Mouse (Mus musculus): ENCODE results near the gene Tex9.

Gene Tex9

DNA sequence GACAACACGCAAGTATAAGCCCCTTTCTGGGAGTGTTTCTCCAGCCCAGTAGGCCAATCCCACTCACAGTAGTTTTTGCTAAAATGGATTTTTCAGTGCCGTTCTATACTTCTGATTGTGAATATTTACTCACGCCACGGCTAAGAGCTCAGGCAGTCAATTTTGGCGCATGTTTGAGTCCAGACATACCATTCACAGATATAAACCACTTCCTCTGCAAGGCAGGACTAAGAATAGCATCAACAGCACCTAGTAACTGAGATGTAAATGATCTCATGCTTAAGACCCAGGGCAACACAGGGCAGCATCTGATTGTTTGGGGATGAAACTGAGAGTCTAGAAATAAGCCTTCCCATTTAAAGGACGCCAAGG lies at the start of gene Tex9:
Gene Tex9 (minus strand): TSS at position 19 of the 372 bp plus-strand sequence.
- DNase-seq (ENCODE audit: low spot score) = no peak

DNA sequence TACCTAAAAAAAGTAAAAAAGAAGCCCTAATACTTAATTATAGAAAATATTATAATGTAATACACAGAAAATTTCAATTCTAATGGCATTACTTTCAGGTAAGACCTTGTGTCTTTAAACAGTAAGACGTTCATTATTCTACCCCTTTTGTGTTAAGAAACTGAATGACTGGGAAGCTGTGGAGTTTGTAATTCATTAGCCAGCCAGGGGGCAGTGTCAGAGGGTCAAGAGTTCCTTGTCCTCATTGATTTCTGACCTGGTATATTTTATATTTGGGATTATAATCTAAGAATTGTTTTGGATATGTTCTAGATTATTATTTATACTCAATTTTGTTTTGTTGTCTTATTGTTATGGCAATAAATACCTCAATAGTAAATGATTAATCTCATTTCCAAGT lies 45.1 kb upstream of the Tex9 start:
- DNase-seq (ENCODE audit: low spot score) = no peak

DNA sequence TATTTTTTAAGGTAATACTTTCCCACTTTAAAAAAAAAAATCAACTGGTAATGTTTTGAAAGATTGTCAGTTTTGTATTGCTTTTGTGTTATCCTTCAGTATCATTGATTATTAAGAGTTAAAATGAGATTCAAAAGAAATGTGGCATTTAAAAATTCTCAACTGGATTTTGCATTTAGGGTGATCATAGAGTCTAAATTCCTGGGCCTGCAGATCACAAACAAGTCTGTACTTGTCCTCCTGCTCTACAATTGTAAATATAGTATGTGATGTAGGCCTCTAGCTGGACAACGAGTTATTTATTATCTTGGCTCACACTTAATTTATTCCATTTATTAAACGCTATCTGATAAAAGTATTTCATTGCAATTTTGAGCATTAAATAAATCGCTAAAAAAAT lies 43.4 kb upstream of the Tex9 start:
- DNase-seq (ENCODE audit: low spot score) = no peak

DNA sequence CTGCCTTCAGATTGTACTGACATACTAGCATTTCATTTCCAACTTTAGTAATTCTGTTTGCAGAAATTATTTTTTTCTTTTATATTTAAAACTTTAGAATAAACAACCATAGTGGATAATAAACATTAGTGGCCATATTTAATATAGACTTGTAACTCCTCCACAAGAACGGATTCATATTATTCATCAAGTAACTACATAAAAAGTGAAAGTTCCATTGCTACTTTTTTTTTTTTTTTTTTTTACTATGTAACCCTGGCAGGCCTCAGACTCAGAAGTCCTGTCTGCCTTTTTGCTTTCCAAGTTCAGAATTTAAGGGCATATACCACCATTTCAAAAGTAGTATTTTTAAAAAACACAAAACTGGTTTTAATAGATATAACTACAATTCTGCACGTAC lies 43.0 kb upstream of the Tex9 start:
- DNase-seq (ENCODE audit: low spot score) = no peak

DNA sequence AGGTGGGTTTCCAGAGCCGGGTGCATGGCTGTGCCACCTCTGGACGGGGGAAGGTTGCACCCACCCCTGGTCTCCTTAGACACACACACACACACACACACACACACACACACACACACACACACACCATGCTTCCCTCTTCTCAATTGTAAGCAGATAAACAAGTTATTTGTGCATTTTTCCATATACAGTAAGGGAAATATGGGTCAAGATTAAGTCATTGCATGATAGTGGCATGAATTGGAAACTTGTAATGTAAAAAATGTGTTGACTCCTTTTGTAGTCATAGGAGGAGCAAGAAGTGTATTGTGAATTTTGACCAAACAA lies 41.0 kb upstream of the Tex9 start:
- no peak for DNase-seq (ENCODE audit: low spot score)

DNA sequence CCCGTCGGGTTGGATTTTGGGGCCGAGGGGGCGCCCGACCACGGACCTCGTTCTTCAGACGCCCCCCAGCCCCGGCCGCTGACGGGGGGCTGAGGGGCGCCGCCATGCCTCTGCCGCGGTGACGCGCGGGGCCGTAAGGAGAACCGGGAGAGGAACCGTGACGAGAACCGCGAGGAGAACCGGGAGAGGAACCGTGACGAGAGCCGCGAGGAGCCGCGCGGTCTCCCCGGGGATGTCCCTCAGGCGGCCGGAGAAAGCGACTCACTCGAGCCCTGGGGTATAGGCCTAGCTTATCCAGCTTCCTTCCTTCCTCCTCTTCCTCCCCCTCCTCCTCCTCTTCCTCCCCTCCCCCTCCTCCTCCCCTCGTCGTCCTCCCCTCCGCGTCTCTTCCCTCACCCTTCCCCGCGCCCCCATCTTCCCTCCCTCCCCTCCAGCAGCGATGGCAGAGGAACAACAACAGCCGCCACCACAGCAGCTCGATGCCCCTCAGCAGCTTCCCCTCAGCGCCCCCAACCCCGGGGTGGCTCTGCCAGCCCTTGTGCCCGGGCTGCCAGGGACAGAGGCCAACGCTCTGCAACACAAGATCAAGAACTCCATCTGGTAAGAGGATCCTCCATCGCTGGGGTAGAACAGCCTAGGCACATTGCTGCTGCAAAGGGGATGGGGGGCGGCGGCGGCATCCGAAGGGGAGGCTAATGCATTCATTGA lies 40.5 kb upstream of the Tex9 start:
- peak; percentile 78 for DNase-seq (ENCODE audit: low spot score)

DNA sequence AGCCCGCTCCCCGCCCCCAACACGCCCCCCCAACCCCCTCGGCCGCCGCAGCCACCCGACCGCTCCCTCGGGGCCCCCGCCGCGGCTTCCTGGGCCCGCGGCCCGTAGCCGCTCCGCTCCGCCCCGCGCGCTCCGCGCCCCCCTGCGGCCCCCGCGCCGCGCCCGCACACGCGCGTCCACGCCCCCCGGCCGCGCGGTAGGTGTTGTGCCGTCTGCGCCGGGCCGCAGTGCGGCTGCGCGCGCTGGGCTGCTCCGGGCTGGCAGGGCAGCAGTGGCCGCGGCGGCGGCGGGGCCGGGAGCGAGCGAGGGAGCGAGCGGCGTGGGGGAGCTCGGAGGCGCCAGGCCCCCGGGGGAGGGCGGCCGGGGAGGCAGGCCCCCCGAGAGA lies 40.0 kb upstream of the Tex9 start, which contains the start of gene Rfx7:
Gene Rfx7 (plus strand): TSS at position 245 of the 385 bp plus-strand sequence.
- peak; percentile 67 for DNase-seq (ENCODE audit: low spot score)

DNA sequence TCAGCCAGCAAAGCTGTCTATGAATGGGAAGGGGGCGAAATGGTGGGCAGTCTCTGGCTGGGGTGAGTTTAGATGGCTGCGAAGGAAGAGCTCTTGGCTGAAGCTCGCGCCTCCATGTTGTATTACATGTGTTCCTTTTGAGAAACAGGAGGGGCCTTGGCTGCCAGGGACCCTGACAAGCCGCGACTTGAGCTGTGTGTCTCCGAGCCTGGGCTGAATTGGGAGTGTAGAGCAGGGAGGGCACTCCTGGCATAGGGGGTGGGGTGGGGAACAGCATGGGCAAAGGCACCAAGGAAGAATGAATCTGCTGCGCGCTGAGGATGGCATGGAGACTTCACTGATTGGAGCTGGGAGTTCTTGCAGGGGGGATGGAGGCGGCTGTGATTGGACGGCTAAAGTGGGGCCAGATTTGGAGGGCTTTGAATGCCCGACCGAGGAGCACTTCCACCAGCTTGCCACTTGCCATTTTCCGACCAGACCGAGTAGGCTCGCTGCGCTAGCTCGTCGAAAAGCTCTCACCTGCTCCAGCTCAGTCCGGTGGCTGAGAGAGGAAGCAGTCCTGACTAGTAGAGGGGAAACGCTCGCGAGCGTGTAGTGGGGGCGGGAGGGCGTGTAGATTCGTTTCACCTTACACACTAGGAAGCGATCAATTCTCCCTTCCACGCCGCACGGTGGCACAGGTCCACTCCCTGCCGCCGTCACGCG lies 39.4 kb upstream of the Tex9 start:
- peak; percentile 88 for DNase-seq (ENCODE audit: low spot score)

DNA sequence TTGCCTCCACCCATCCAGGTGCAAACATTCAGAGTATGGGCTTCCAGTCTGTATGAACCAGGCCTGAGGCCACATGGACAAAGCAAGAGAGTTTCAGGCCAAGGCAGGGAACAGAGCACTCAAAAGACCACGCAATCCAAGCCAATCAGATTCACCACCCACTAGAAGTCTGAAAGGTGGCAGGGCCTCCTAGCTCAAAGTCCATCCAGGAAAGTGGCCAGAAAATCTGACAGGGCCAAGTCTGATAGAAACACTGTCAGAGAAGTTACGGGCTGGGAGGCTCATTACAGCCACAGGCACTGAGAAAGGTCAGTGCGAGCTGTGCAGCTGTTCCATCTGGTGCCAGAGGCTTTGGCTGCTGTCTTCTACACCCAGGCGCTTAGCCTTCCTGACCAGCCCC lies 38.8 kb upstream of the Tex9 start:
- peak; percentile 66 for DNase-seq (ENCODE audit: low spot score)

DNA sequence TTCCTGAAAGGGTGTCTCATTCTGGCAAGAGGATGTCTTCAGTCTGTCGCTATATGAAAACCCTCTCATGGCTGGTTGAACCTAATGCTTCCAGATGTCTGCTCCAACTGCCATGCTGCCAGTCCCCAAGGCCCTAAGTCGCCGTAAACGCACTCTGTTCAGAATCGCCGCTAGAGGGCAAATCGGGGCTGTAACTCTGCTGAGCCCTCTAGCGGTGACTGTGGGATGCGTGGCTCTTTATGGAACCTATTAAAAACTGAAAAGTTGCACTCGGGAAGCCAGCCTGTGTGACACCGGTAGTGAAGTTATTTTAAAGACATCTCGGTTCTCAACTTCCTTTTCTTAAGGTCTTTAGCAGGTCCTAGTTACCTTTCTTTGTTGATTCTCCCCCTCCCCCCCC lies 38.2 kb upstream of the Tex9 start:
- DNase-seq (ENCODE audit: low spot score) = peak; percentile 83

DNA sequence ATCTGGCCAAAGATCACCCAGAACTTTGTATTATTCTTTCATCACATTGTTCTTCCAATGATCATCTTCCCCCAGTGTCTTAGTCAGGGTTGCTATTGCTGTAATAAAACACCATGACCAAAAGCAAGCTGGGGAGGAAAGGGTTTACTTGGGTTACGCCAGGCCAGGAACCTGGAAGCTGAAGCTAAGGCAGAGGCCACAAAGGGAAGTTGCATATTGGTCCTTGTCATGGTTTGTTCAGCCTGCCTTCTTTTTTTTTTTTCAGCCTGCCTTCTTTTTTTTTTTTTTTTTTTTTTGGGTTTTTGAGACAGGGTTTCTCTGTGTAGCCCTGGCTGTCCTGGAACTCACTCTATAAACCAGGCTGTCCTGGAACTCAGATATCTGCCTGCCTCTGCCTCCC lies 34.1 kb upstream of the Tex9 start:
- DNase-seq (ENCODE audit: low spot score) = no peak

DNA sequence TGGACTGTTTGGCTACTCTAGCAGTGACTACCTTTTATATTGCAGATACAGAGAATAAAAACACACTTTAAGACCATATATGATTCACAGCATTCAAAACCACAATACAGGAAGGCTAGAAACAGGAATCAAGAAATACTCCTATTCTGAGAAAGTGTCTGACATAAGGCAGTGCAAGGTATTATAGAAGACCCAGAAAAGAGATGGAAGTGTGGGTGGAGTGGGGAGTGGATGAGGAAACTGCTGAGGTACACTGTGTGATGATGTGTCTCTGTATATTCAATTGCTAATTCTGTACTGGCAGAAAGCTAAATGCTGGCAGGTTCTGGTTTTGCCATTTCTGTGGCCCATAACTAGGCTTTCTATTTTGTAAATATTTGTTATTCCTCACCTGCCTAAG lies 28.8 kb upstream of the Tex9 start:
- no peak for DNase-seq (ENCODE audit: low spot score)

DNA sequence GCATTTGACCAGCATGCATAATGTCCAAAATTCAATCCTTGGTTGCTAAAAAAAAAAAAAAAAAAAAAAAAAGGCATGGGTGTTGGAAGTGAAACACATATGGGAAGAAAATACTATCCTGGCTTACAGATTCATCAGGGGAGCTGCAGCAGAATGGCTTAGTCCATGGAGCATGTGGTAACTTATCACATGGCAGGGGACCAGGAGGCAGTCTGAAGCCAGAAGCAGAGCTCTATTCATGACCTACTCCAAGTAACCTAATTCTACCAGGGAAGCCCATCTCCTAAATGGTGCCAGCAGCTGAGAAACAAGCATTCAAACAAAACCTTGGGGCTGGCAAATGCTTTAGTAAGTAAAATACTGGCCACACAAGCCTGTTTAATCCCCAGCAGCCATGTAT lies 27.2 kb upstream of the Tex9 start:
- no peak for DNase-seq (ENCODE audit: low spot score)

DNA sequence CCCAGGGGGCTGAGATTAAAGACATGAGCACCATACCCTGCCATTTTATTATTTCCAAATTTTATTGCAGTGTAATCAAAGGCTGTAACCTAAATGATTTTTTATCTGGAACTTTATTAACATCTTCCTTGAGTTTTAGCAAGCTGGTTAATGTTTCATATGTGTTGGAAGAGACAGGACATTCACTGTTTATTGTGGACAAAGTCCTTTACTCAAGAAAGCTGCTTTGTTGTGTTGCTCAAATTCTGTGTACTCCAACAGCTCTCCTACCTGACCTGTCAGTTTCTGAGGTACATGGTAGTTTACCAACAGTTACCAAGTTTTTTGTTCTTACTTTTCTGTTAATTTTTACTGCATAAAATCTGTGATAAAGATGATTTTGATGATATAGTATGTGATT lies 23.4 kb upstream of the Tex9 start:
- no peak for DNase-seq (ENCODE audit: low spot score)

DNA sequence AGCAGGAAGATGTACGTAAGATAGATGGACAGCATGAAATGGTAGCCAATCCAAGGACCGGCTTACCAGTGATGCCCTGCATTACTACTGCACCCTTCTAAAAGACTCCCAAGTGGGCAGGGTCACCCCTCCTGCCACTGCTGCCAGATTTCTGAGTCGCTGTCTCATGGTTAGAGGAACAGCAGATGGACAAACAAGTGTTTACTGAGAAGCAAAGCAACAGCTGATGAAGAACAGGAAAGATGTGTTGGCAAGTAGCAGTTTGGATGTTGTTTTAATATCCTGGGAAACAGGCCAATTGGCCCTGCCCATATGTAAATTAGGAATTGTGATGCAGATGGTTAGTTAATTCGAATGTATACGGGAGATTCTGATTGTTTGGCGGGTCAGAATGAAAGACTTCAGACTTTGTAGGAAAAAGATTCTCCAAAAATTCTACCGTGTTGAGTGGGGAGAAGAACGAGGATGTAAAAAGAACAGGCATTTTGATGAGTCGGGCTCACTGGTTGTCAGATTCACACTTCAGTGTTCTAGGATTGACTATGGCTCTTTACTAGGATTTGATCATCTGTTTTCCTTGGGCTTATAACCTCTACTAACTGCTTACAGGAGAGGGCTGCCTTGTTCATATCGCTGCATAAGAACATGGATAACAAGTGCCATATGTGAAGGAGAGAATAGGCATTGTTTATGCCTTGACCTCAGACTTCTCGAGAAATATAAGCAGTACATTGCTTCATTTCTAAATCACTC lies 20.4 kb upstream of the Tex9 start:
- no peak for DNase-seq (ENCODE audit: low spot score)

DNA sequence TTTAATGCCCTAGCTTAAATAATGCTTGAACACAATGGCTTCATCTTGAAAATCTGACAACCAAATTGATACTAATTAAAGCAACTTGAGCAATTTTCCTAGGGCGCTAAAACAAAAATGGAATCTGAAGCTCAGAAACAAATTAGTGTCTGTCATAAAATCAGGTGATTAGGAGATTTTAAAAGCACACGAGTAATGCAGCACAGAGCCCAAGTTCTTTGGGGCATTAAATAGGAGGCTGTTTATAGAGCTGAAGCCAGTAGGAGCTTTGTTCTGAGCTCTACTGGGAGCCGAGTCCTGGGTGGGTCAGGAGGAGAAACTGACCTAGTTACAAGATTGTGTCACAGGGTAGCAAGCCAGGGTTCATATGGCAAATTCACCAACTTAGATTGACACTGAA lies 5.2 kb upstream of the Tex9 start:
- no peak for DNase-seq (ENCODE audit: low spot score)

DNA sequence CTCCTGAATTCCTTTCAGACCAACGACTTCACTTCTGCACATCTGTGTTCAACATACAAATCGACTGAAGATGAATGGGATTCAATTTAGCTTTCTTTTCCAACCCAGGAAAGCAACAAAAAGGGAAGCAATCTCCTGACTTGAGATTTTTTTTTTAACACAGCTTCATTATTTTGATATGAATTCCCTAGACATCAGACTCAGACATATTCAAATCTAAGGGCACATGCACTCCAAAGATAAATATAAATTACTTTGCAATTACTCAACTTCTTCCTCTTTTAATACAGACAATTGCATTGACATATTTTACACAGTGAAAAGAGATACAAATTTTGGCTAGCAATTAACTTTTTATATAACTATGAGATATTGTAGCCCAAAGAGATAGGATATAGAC lies 4.7 kb upstream of the Tex9 start:
- DNase-seq (ENCODE audit: low spot score) = no peak

DNA sequence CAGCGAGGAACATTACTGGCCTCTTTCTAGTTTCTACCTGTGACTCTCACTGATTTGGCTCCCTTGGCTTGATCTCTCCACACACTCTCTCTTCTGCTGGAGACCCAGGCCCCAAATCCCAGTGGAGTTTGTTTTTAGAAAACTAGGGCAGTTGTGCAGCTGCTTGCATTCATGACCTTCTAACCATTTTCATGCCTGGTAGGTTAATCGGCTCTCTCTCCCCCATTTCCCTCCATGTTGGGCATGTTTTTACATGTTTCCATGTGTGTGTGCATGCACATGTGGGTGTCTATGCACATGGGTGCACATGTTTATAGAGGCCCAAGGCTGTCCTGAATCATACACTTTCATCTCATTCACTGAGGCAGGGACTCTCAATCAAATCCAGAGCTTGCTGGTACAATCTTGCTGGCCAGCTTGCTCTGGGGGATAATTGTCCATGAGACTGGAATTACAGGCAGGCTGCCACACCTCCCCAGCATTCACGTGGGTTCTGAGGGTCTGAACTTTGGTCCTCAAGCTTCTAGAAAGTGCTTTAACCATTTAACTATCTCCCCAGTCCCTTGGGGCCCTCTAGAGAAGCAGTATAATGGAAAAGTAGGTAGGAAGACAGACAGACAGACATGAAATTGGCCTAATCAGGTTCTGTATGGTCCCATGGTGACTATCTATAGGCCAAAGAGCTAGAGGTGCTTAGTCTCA lies 2.1 kb upstream of the Tex9 start:
- DNase-seq (ENCODE audit: low spot score) = no peak

DNA sequence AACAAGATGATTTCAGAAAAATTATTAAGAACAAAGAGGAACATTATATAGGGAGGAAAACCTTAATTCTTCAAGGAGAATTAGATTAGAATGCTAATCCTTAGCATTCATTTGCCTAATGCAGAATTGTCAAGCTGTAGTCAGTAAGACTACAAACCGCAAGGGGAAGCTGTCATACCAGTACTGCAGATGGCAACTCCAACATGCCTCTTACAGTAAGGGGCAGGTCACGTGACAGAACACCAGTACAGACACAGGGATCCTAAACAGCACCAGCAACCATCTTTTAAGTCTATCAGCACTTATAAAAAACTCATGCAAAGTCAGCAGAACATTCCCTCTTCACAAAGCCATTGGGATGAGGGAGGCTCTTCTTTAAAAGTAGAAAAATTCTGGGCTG lies 1.5 kb upstream of the Tex9 start:
- no peak for DNase-seq (ENCODE audit: low spot score)

DNA sequence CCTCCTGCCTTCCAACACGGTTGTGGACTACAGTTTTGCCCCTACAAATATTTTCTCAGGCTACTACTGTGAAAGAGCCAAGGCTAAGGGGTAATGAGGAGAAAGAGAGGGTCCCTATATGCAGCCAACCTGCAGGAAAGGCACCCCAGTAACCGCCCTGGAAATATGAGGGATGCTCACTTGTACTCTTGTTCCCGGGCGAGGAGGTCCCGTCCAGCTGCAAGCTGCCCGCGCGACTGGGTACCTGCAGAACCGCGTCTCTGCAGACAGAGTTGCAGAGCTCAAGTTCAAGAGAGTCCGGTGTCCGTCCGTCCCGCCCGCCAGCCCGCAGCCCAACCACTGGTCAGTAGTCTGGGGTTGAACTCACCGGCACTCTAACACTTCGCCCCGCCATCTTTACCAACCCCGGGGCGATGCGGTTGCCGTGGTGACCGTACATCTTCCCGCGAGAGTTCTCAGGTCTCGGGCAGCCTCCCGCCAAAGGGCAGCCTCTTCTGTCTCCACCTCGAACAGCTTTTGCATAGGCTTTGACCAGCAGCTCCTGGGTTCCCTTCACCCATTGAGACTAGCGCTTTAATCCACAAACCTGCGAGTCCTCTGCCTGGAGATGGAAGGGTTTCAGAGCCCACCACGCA lies 336 bp downstream of the Tex9 start:
- peak; percentile 91 for DNase-seq (ENCODE audit: low spot score)

DNA sequence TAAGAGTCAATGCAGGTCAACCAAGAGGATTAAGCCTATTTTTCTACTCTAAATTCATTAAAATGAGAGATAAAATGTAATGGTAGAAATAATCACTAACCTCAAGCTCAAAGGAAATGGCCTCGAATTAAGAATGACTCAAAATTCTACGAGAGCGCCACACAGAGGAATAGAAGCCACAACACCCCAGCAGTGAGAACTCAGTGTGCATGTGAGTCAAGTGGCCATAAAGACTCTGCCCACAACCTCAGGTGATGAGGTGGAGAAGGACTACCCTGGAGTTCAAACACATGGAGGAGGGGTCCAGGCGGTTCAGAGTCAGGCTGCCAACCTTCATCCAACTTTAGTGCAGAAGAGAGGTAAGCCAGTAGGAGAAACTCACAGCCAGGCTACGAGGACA lies 2.9 kb downstream of the Tex9 start:
- no peak for DNase-seq (ENCODE audit: low spot score)

DNA sequence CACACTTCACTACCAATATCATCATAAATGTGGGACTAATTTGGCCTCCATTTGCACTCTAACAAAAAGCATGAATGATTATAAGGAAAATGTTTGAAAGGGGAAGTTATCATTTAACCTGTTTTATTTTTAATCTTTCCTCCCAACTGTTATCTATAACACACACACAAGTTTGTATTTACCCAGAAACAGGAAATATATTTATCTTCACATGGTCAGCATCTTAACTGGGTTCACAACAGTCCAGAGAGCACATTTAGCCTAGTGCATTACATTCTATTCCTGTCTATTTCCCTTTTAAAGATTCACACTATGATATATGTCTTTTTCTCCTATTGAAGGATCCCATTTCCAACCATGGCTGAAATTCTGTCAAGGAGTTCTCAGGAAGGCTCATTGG lies 3.5 kb downstream of the Tex9 start:
- DNase-seq (ENCODE audit: low spot score) = no peak
